Mouse (Mus musculus) midbrain, embryonic 12.5 days (tissue): ENCODE data around the gene Myom1. TPM values are rescaled to one million over a fixed set of nuclear protein-coding genes. Genes with fewer than 3 reads are reported as not detected.
"Not testable (repeated sequence)": the region's sequence is repeated elsewhere in the genome, so short reads cannot be mapped to it uniquely, and the experiment has no call there.

Source experiments
- ATAC-seq: fragments of 200-750 bp; cut with Nextera tagmentation; 2 replicates; pipeline ENCODE4 v1.8.0; 2017; ENCODE audit warnings: low read depth, moderate TSS enrichment, moderate library complexity; ENCODE audit not compliant: low FRiP score
- H3K27ac ChIP-seq: fragments of 300-500 bp; sonication (generic); replicated peaks from 2 replicates; pipeline ENCODE4 v1.5.1; 2016; ENCODE audit warnings: mild to moderate bottlenecking
- H3K27me3 ChIP-seq: fragments of 300-500 bp; sonication (generic); 2 replicates; pipeline ENCODE4 v1.6.1; 2016; ENCODE audit warnings: mild to moderate bottlenecking
- H3K36me3 ChIP-seq: fragments of 300-500 bp; sonication (generic); 2 replicates; pipeline ENCODE4 v1.6.1; 2016
- H3K4me1 ChIP-seq: fragments of 300-500 bp; sonication (generic); 2 replicates; pipeline ENCODE4 v1.6.1; 2016
- H3K4me2 ChIP-seq: fragments of 300-500 bp; sonication (generic); replicated peaks from 2 replicates; pipeline ENCODE4 v1.6.1; 2016; ENCODE audit warnings: mild to moderate bottlenecking, moderate library complexity
- H3K4me3 ChIP-seq: fragments of 300-500 bp; sonication (generic); 2 replicates; pipeline ENCODE4 v1.5.1; 2016; ENCODE audit warnings: mild to moderate bottlenecking
- H3K9ac ChIP-seq: fragments of 300-500 bp; sonication (generic); replicated peaks from 2 replicates; pipeline ENCODE4 v1.6.1; 2016; ENCODE audit warnings: mild to moderate bottlenecking, moderate library complexity
- H3K9me3 ChIP-seq: fragments of 300-500 bp; sonication (generic); 2 replicates; pipeline ENCODE4 v1.6.1; 2016; ENCODE audit warnings: mild to moderate bottlenecking
- WGBS: fragments of 180-500 bp; shearing (Covaris S2); methylation state at CpG from one replicate; pipeline ENCODE4 v1.1.7; 2016; 5-methylcytosine and 5-hydroxymethylcytosine counted together
- polyA plus RNA-seq: library from polyadenylated mRNA; unstranded; fragments of >200 nt; fragmentation: Nextera tagmentation; extraction: Ambion mirVana; gene quantifications from 2 replicates; pipeline ENCODE4 v1.2.1, GENCODE M21; 2016

Myom1 gene
- polyA plus RNA-seq: 1.0 and 2.5 TPM in 2 replicates

GRCm38 (mm10) chr17:71002081-71002743, at the start of gene Myom1:
TSS of gene Myom1 (plus strand) at chr17:71002633.
- Histone ChIP-seq H3K27ac (peak within 1 kb of the TSS; percentile 93), H3K36me3 (no peaks in the 10 kb centered on the region), H3K4me2 (peak within 1 kb of the TSS; percentile 60), H3K4me1 (peaks cover 28% of the 10 kb centered on the region), H3K9ac (peak within 1 kb of the TSS; percentile 84), H3K27me3 (no peaks in the 10 kb centered on the region), H3K9me3 (no peaks in the 10 kb centered on the region), H3K4me3 (peak within 1 kb of the TSS; percentile 86)
- peak; percentile 96 for ATAC-seq
- WGBS: under 1% methylated on average over 58 of the region's 65 CpGs

GRCm38 (mm10) chr17:70963546-70963945, 38.9 kb upstream of the Myom1 start:
- 72% methylated on average over 13 of the region's 13 CpGs for WGBS
- peak; percentile 100 for ATAC-seq

GRCm38 (mm10) chr17:70965281-70965680, 37.2 kb upstream of the Myom1 start:
- no peaks in the 10 kb centered on the region for H3K36me3 ChIP-seq
- no peaks in the 10 kb centered on the region for H3K9me3 ChIP-seq
- peaks cover 12% of the 10 kb centered on the region; the same call in 1 of the 2 replicates for H3K4me1 ChIP-seq
- H3K4me3 ChIP-seq: no peak overlapping the region
- H3K27me3 ChIP-seq: peaks cover 8% of the 10 kb centered on the region
- 74% methylated on average over 2 of the region's 2 CpGs for WGBS
- no peak overlapping the region for H3K27ac ChIP-seq
- no peak overlapping the region for H3K9ac ChIP-seq
- ATAC-seq: no peak
- no peak overlapping the region for H3K4me2 ChIP-seq

More at GRCm38 (mm10) chr17:70963546-70963945, 38.9 kb upstream of the Myom1 start:
- not testable (repeated sequence) for H3K36me3 ChIP-seq, H3K27me3 ChIP-seq, H3K9me3 ChIP-seq, H3K9ac ChIP-seq, H3K4me2 ChIP-seq, H3K4me3 ChIP-seq, H3K27ac ChIP-seq
- peaks cover 12% of the 10 kb centered on the region; the same call in 1 of the 2 replicates for H3K4me1 ChIP-seq

- WGBS: 94% methylated on average over 7 of the region's 7 CpGs
- no peak for ATAC-seq
- H3K36me3 ChIP-seq: no peaks in the 10 kb centered on the region
- H3K4me1 ChIP-seq: peaks cover 12% of the 10 kb centered on the region; the same call in 1 of the 2 replicates
- H3K4me2 ChIP-seq: no peak overlapping the region
- H3K27me3 ChIP-seq: peaks cover 8% of the 10 kb centered on the region
- no peak overlapping the region for H3K4me3 ChIP-seq
- no peak overlapping the region for H3K27ac ChIP-seq
- no peaks in the 10 kb centered on the region for H3K9me3 ChIP-seq
- no peak overlapping the region for H3K9ac ChIP-seq
Observed at GRCm38 (mm10) chr17:70966126-70966525, 36.3 kb upstream of the Myom1 start.

GRCm38 (mm10) chr17:70967191-70967590, 35.2 kb upstream of the Myom1 start:
- 16% methylated on average over 9 of the region's 9 CpGs for WGBS
- no peaks in the 10 kb centered on the region for H3K36me3 ChIP-seq
- H3K9ac ChIP-seq: no peak overlapping the region
- H3K27me3 ChIP-seq: peaks cover 8% of the 10 kb centered on the region
- peaks cover 12% of the 10 kb centered on the region; the same call in 1 of the 2 replicates for H3K4me1 ChIP-seq
- H3K4me2 ChIP-seq: 0 out of 2 replicates have a peak overlapping the region, but pooled peaks have one; percentile 3
- H3K4me3 ChIP-seq: no peak overlapping the region
- no peaks in the 10 kb centered on the region for H3K9me3 ChIP-seq
- H3K27ac ChIP-seq: no peak overlapping the region
- no peak for ATAC-seq

GRCm38 (mm10) chr17:70967646-70968045, 34.8 kb upstream of the Myom1 start:
- Histone ChIP-seq H3K9me3 (no peaks in the 10 kb centered on the region), H3K4me1 (peaks cover 12% of the 10 kb centered on the region; the same call in 1 of the 2 replicates), H3K27ac (no peak overlapping the region), H3K4me2 (0 out of 2 replicates have a peak overlapping the region, but pooled peaks have one; percentile 3), H3K9ac (no peak overlapping the region), H3K4me3 (no peak overlapping the region), H3K36me3 (no peaks in the 10 kb centered on the region), H3K27me3 (peaks cover 8% of the 10 kb centered on the region)
- ATAC-seq: no peak
- WGBS: 53% methylated on average over 12 of the region's 12 CpGs

- Histone ChIP-seq H3K9ac (no peak overlapping the region), H3K4me2 (no peak overlapping the region), H3K4me1 (peaks cover 12% of the 10 kb centered on the region; the same call in 1 of the 2 replicates), H3K36me3 (peaks cover 7% of the 10 kb centered on the region), H3K9me3 (no peaks in the 10 kb centered on the region), H3K4me3 (no peak overlapping the region), H3K27ac (no peak overlapping the region), H3K27me3 (peaks cover 8% of the 10 kb centered on the region)
- 34% methylated on average over 8 of the region's 8 CpGs for WGBS
- peak; percentile 42; the same call in 1 of the 2 replicates for ATAC-seq
Observed at GRCm38 (mm10) chr17:70968606-70969191, 33.7 kb upstream of the Myom1 start.

- H3K9me3 ChIP-seq: no peaks in the 10 kb centered on the region
- WGBS: 67% methylated on average over 11 of the region's 11 CpGs
- no peak overlapping the region for H3K27ac ChIP-seq
- ATAC-seq: no peak
- no peak overlapping the region for H3K4me3 ChIP-seq
- no peak overlapping the region for H3K4me2 ChIP-seq
- no peak overlapping the region for H3K9ac ChIP-seq
- H3K36me3 ChIP-seq: peaks cover 33% of the 10 kb centered on the region
- peaks cover 8% of the 10 kb centered on the region for H3K27me3 ChIP-seq
- peaks cover 12% of the 10 kb centered on the region; the same call in 1 of the 2 replicates for H3K4me1 ChIP-seq
Observed at GRCm38 (mm10) chr17:70971206-70971605, 31.2 kb upstream of the Myom1 start.

GRCm38 (mm10) chr17:70973398-70973797, 29.0 kb upstream of the Myom1 start:
- Histone ChIP-seq H3K4me2 (no peak overlapping the region), H3K4me3 (no peak overlapping the region), H3K9ac (no peak overlapping the region), H3K27ac (no peak overlapping the region), H3K4me1 (peaks cover 2% of the 10 kb centered on the region; the same call in 1 of the 2 replicates), H3K27me3 (peaks cover 8% of the 10 kb centered on the region), H3K9me3 (no peaks in the 10 kb centered on the region), H3K36me3 (peaks cover 39% of the 10 kb centered on the region)
- WGBS: 90% methylated on average over 9 of the region's 9 CpGs
- no peak for ATAC-seq

GRCm38 (mm10) chr17:70974065-70974464, 28.4 kb upstream of the Myom1 start:
- H3K9me3 ChIP-seq, H3K4me1 ChIP-seq, H3K9ac ChIP-seq, H3K4me2 ChIP-seq, H3K4me3 ChIP-seq, H3K27me3 ChIP-seq, ATAC-seq, H3K27ac ChIP-seq: not testable (repeated sequence)
- H3K36me3 ChIP-seq: peaks cover 39% of the 10 kb centered on the region
- WGBS: 93% methylated on average over 14 of the region's 14 CpGs

GRCm38 (mm10) chr17:70977799-70978198, 24.6 kb upstream of the Myom1 start:
- H3K4me3 ChIP-seq: no peak overlapping the region
- H3K27ac ChIP-seq: no peak overlapping the region
- no peaks in the 10 kb centered on the region for H3K9me3 ChIP-seq
- no peak overlapping the region for H3K9ac ChIP-seq
- H3K4me1 ChIP-seq: no peaks in the 10 kb centered on the region
- H3K36me3 ChIP-seq: peaks cover 66% of the 10 kb centered on the region
- H3K4me2 ChIP-seq: no peak overlapping the region
- no peaks in the 10 kb centered on the region for H3K27me3 ChIP-seq
- no peak for ATAC-seq
- WGBS: 88% methylated on average over 6 of the region's 6 CpGs
